Mouse (Mus musculus): ENCODE measurements around the gene Tmem102. TPM values are rescaled to one million over a fixed set of nuclear protein-coding genes. Genes with fewer than 3 reads are reported as not detected.

Tmem102 gene
- polyA plus RNA-seq, 1 experiment from 2014 or later = 14.3 TPM

DNA sequence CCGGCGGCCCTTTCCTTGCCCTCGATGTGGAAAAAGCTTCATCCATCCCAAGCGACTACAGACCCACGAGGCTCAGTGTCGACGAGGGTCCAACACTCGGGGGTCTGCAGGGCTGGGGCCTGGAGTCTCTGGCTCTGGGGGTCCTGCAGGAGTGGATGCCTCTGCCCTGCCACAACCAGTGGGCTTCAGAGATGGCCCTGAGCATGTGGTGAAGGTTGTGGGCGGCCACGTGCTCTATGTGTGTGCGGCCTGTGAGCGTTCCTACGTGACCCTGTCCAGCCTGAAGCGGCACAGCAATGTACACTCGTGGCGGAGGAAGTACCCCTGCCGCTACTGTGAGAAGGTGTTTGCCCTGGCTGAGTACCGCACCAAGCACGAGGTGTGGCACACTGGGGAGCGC is 28.9 kb downstream of the Tmem102 start:
- Histone ChIP-seq H3K4me1 (ENCODE audit: insufficient read depth, low read depth, low read length) (no peaks in the 10 kb centered on the region), H3K4me3 (ENCODE audit: low read depth, low read length) (no peak overlapping the region), H3K9ac (replicated peaks; ENCODE audit: low read depth) (no peak overlapping the region), H3K9me3 (ENCODE audit: low read length) (no peaks in the 10 kb centered on the region), H3K27ac (ENCODE audit: low read length) (no peak overlapping the region), H3K4me2 (replicated peaks; ENCODE audit: low read depth, low read length) (no peak overlapping the region), H3K27me3 (replicated peaks; ENCODE audit: insufficient read depth, low read length) (no peaks in the 10 kb centered on the region), H3K36me3 (ENCODE audit: insufficient read depth, low read length) (no peaks in the 10 kb centered on the region)
- ATAC-seq = no peak
- DNase-seq (ENCODE audit: low spot score) = no peak
- TF ChIP-seq CTCF (IDR thresholded peaks at IDR 0.05) (no peak), EP300 (IDR thresholded peaks at IDR 0.05) (no peak)
- WGBS = 82% methylated on average over 20 of the region's 20 CpGs

DNA sequence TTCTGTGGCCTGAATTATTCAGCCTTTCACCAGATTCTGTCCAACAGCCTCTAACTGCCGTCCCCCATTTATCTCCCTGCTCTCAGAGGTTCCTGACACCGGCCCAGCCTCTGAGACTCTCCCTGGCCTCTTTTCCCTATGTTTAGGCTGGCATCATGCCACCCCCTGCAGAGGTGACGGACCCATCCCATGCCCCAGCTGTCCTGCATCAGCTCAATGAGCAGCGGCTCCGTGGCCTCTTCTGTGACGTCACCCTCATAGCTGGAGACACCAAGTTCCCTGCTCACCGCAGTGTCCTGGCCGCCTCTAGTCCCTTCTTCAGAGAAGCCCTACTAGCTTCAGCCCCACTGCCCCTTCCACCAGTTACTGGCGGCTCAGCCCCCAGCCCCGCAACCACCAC is 29.7 kb downstream of the Tmem102 start:
- no peak overlapping the region for H3K27ac ChIP-seq (ENCODE audit: low read length)
- H3K4me2 ChIP-seq (replicated peaks; ENCODE audit: low read depth, low read length) = no peak overlapping the region
- DNase-seq (ENCODE audit: low spot score) = no peak
- ATAC-seq = no peak
- no peaks in the 10 kb centered on the region for H3K4me1 ChIP-seq (ENCODE audit: insufficient read depth, low read depth, low read length)
- TF ChIP-seq EP300 (IDR thresholded peaks at IDR 0.05) (no peak), CTCF (IDR thresholded peaks at IDR 0.05) (no peak)
- H3K36me3 ChIP-seq (ENCODE audit: insufficient read depth, low read length) = no peaks in the 10 kb centered on the region
- H3K4me3 ChIP-seq (ENCODE audit: low read depth, low read length) = no peak overlapping the region
- no peak overlapping the region for H3K9ac ChIP-seq (replicated peaks; ENCODE audit: low read depth)
- no peaks in the 10 kb centered on the region for H3K27me3 ChIP-seq (replicated peaks; ENCODE audit: insufficient read depth, low read length)
- H3K9me3 ChIP-seq (ENCODE audit: low read length) = no peaks in the 10 kb centered on the region
- 52% methylated on average over 10 of the region's 10 CpGs for WGBS

DNA sequence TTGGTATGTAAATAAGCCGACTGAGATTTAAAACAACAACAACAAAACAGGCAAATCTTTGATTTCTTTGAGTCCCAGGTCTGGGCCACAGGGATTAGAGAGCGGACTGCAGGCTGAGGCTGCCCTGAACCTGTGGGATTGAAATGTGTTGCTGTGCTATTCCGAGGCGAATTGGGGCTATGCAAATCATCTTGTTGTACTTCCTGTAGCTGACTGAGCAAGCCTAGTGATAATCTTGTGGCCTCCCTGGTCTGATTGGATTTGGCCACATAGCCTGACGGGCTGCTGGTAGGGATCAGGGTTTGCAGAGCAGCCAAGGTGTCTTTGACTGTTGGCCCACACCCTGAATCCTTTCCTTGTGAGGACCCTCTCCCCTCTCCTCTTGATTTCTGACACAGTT is 30.5 kb downstream of the Tmem102 start:
- H3K36me3 ChIP-seq (ENCODE audit: insufficient read depth, low read length) = no peaks in the 10 kb centered on the region
- no peak for TF ChIP-seq CTCF (IDR thresholded peaks at IDR 0.05)
- no peak for TF ChIP-seq EP300 (IDR thresholded peaks at IDR 0.05)
- H3K27ac ChIP-seq (ENCODE audit: low read length) = no peak overlapping the region
- H3K4me2 ChIP-seq (replicated peaks; ENCODE audit: low read depth, low read length) = no peak overlapping the region
- no peak for DNase-seq (ENCODE audit: low spot score)
- no peaks in the 10 kb centered on the region for H3K27me3 ChIP-seq (replicated peaks; ENCODE audit: insufficient read depth, low read length)
- WGBS = 62% methylated on average over 5 of the region's 5 CpGs
- no peak overlapping the region for H3K4me3 ChIP-seq (ENCODE audit: low read depth, low read length)
- H3K9me3 ChIP-seq (ENCODE audit: low read length) = no peaks in the 10 kb centered on the region
- H3K4me1 ChIP-seq (ENCODE audit: insufficient read depth, low read depth, low read length) = no peaks in the 10 kb centered on the region
- no peak overlapping the region for H3K9ac ChIP-seq (replicated peaks; ENCODE audit: low read depth)
- ATAC-seq = no peak

DNA sequence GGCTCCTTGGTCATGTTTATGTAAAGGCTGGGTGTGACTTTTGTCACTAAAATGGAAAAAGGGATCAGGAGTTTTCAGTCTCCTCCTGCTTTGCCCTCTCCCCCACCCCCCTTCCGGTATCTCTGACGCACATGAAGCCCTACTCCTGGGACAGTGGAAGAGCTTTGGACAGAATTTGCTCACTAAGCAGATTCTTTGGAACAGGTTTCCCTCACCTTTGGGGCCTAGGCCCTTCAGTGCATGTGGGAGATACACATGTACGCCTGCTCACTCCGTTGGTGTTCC is 37.9 kb downstream of the Tmem102 start:
- WGBS = 41% methylated on average over 4 of the region's 4 CpGs
- Histone ChIP-seq H3K27ac (ENCODE audit: low read length) (peak overlapping the region; percentile 99; the same call in 1 of the 2 replicates), H3K9me3 (ENCODE audit: low read length) (no peaks in the 10 kb centered on the region), H3K4me1 (ENCODE audit: insufficient read depth, low read depth, low read length) (peaks cover 13% of the 10 kb centered on the region; the same call in 1 of the 2 replicates), H3K4me2 (replicated peaks; ENCODE audit: low read depth, low read length) (peak overlapping the region; percentile 57), H3K36me3 (ENCODE audit: insufficient read depth, low read length) (no peaks in the 10 kb centered on the region), H3K27me3 (replicated peaks; ENCODE audit: insufficient read depth, low read length) (no peaks in the 10 kb centered on the region), H3K9ac (replicated peaks; ENCODE audit: low read depth) (0 out of 2 replicates have a peak overlapping the region, but pooled peaks have one; percentile 3), H3K4me3 (ENCODE audit: low read depth, low read length) (peak overlapping the region; percentile 97; the same call in 1 of the 2 replicates)
- DNase-seq (ENCODE audit: low spot score) (peak; percentile 69), ATAC-seq (peak; percentile 38)
- TF ChIP-seq CTCF (IDR thresholded peaks at IDR 0.05) (no peak), EP300 (IDR thresholded peaks at IDR 0.05) (peak; percentile 68; the same call in 1 of the 2 replicates)

DNA sequence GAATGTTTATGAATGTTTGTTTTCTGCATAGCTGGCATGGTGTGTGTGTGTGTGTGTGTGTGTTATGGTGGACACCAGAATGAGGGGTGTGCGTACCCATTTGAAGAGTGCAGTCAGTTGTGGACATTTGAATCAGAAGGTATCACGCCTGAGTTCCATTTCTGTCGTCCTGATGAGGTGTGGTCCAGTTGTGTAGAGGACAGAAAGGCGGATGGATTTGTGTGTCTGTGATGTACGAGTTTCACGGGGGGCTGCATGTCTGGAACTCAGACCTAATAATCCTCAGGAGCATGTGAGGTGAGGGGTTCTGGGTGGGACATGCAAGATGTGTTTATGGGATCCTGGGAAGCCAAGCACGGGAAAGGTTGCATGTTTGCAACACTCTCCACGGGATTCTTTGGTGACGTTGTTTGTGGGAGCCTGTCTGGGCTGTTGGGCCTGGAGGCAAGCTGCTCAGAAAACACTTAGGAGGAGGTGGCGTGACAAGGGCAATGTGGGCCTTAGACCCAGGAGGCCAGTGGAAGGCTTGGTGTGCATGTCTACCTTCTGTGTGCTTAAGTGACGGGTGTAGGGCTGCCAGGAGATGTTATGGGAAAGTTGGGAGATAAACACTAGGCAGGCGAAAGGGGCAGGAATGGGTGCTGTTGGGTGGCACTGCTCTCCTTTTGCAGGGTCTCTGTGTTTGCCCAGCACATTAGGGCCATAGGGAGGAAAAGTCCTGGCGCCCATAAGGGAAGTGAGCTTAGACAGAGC is 38.4 kb downstream of the Tmem102 start:
- peak overlapping the region; percentile 99 for H3K27ac ChIP-seq (ENCODE audit: low read length)
- H3K9ac ChIP-seq (replicated peaks; ENCODE audit: low read depth) = peak overlapping the region; percentile 99
- peak; percentile 44 for DNase-seq (ENCODE audit: low spot score)
- 0 out of 2 replicates have a peak, but pooled peaks have one; percentile 12 for ATAC-seq
- H3K4me2 ChIP-seq (replicated peaks; ENCODE audit: low read depth, low read length) = peak overlapping the region; percentile 57
- H3K4me1 ChIP-seq (ENCODE audit: insufficient read depth, low read depth, low read length) = peaks cover 13% of the 10 kb centered on the region; the same call in 1 of the 2 replicates
- TF ChIP-seq EP300 (IDR thresholded peaks at IDR 0.05) (no peak; the same call in 1 of the 2 replicates), CTCF (IDR thresholded peaks at IDR 0.05) (no peak)
- 42% methylated on average over 13 of the region's 13 CpGs for WGBS
- H3K9me3 ChIP-seq (ENCODE audit: low read length) = no peaks in the 10 kb centered on the region
- H3K27me3 ChIP-seq (replicated peaks; ENCODE audit: insufficient read depth, low read length) = no peaks in the 10 kb centered on the region
- H3K36me3 ChIP-seq (ENCODE audit: insufficient read depth, low read length) = no peaks in the 10 kb centered on the region
- H3K4me3 ChIP-seq (ENCODE audit: low read depth, low read length) = peak overlapping the region; percentile 97

DNA sequence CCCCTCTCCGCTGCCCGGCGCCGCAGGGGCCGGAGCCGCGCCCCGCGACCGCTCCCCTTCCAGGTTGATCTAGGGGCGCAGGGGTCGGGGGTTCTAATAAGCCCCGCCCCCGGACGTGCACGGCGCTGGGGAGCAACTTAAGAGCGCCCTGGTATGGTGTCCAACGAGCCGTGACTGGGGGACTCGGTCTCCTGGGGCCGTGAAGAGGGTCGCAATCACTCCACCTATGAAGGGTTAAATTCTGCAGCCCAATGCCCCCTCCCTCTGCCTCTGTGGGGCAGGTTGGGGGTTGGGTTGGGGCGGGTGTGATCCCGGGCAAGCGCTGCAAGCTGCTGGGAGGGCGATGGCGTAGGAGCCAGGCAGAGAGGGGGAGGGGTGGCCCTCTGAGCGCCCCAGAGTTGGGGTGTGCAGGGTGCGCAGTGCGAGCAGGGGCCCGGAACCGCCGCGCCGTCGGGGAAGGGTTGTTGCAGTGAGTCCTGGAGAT is 39.3 kb downstream of the Tmem102 start:
- WGBS = 1% methylated on average over 21 of the region's 37 CpGs

More for the DNA sequence above, 39.3 kb downstream of the Tmem102 start:
- ATAC-seq (peak; percentile 87), DNase-seq (ENCODE audit: low spot score) (peak; percentile 87)
- Histone ChIP-seq H3K4me3 (ENCODE audit: low read depth, low read length) (peak overlapping the region; percentile 97), H3K27ac (ENCODE audit: low read length) (peak overlapping the region; percentile 99), H3K27me3 (replicated peaks; ENCODE audit: insufficient read depth, low read length) (no peaks in the 10 kb centered on the region), H3K9ac (replicated peaks; ENCODE audit: low read depth) (peak overlapping the region; percentile 99), H3K4me2 (replicated peaks; ENCODE audit: low read depth, low read length) (peak overlapping the region; percentile 57), H3K36me3 (ENCODE audit: insufficient read depth, low read length) (no peaks in the 10 kb centered on the region), H3K4me1 (ENCODE audit: insufficient read depth, low read depth, low read length) (peaks cover 13% of the 10 kb centered on the region; the same call in 1 of the 2 replicates), H3K9me3 (ENCODE audit: low read length) (no peaks in the 10 kb centered on the region)
- TF ChIP-seq EP300 (IDR thresholded peaks at IDR 0.05) (no peak), CTCF (IDR thresholded peaks at IDR 0.05) (peak; percentile 20; the same call in 1 of the 2 replicates)
